Mouse (Mus musculus) urinary bladder, adult 18-20 months (tissue): ENCODE measurements at regions not wholly inside any gene's neighbourhood (a gene's known extent, or its start where the extent isn't known, plus 50 kb on each side); places are given as distances from the start of the nearest gene placed in this dataset.

Source experiments
- DNase-seq, 2 experiments: peaks; one replicate each; pipeline ENCODE4 v3.0.0; 2022; ENCODE audit warnings: low spot score in 2 of 2, mixed read lengths in 2 of 2

DNA sequence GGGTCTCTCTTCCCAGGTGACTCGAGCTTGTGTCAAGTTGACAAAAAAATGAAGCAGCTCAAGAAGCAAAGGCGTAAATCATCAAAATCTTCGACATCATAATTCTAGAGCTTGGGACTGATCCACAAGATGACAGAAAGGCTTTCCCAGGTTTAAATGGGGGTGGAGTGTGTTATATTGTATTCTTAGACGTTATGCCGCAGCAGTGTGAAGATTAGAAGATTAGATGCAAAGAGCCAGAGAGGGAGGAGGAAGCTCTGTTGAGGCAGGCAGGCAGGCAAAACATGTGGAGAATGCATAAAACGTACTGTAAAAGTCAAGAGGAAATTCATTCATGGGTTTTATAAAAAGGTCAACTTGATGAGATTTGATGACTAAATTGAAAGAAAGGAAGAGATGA is 708.7 kb upstream of the Tmpo start:
- DNase-seq: no peak

- no peak for DNase-seq
Observed at GRCm38 (mm10) chr10:91888537-91888936, 707.4 kb upstream of the Tmpo start.

- DNase-seq: peak in 1 of 2 experiments; percentile 0
Observed at GRCm38 (mm10) chr10:91883155-91883554, 702.0 kb upstream of the Tmpo start.

DNA sequence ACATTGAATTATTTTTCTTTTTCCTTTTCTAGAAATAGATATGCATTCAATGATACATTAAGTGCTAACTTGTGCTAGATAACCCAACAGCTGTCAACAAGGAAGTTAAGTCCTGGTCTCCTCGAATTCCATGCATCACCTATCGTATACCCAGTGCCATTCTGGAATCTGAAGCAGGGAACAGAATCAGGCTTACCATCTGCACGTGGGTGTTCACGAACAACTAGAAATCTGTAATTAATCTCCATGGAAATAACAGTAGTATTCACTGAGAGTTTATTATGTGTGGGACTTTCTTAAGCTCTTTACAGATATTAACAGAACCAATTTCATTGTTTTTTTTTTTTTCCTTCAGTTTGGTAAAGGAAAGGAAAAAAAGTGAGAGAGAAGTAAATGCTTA is 701.4 kb upstream of the Tmpo start:
- DNase-seq: no peak

DNA sequence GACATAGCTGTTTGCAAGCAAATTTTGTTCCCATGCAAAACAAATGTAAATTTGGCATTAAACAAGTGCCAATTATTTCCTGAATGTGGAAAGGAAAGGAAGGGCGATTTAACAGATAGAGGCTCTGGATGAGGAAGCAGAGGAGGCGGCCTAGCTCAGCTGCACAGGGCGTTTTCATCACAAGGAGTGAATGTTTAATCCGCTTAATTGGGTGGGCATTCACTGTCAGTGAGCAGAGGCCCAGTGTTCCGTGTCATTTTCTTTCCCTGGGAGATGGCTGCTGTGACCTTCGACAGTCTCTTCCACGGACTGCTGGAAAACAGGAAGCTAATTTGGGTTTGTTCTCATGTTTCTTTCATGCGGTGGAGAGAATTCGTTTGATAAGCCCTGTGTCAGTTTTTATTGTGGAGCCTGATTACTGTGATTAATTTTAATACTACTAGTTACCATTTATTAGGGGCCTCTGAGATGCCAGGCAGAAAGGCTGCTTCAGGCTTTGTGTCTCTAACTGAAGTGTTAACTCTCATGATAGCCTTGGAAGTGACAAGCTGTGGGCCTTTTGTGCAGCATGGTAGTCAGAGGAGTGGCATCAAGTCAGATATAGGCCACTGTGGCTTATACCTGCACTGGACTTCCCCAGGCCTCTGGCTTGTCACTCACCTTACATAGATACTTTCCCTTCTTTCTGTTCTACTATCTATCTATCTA is 700.6 kb upstream of the Tmpo start:
- DNase-seq: no peak

DNA sequence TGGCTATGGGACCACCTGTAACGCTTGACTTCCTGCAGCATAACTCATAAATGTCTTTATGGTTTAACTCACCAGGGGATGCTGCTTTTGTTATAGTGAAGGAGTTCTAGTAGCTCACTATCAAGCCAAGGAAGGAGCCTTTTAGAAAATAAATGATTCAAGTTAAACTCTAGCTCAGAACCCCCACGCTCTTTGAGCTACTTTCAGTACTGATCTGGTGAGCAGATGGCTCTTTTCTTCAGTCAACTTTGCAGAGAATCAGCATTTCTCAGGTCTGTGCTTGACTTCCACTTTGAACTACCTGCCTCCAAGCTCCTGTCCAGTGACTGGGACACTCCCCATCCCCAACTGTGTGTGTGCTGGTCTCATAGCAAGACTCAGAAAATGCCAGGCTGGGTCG is 694.3 kb upstream of the Tmpo start:
- DNase-seq: no peak

- DNase-seq: no peak
Observed at GRCm38 (mm10) chr10:91871244-91871643, 690.1 kb upstream of the Tmpo start.

GRCm38 (mm10) chr10:91858711-91859595 is 677.8 kb upstream of the Tmpo start:
- DNase-seq: no peak

DNA sequence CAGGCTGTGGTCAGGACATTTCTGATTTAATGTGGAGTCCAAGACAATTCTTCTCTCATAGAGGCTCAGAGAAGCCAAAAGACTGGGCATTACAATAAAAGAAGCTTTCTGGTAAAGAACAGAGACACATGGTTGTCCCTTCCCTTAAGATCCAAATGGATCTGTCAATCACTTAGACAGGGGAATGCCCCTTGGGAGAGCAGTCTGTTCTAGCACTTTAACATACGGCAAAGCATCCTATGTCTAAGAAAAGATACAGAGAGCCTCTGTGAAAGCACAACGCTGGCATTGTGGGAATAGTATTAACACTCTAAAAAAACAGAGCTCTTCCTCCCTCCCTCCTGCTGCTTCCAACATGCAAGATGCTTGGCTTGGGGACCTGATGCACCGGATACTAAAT is 646.0 kb upstream of the Tmpo start:
- no peak for DNase-seq

- no peak for DNase-seq
Observed at GRCm38 (mm10) chr10:91823499-91823898, 642.4 kb upstream of the Tmpo start.

GRCm38 (mm10) chr10:91804870-91805269 is 623.8 kb upstream of the Tmpo start:
- DNase-seq: no peak
